ENCODE assay signal across 12 mouse cellular contexts in genomic region chr11:97024977-97025376, GRCm38 (mm10). TPM values are rescaled to one million over a fixed set of nuclear protein-coding genes. Genes with fewer than 3 reads are reported as not detected.
DNase-seq lines count a peak whose midpoint lies in the region; ATAC-seq lines count a peak whose summit lies in the region.
"Had no signal": no experiment of that assay in that cellular context is flagged by ENCODE, and none has a peak within 500 bp of the region (broad histone marks: within the 10 kb centered on the region; RNA-seq: fewer than 3 reads in every experiment).

No protein-coding gene starts in this region.

- DNase-seq in heart, postnatal 25 days (ENCODE audit: low spot score), result no peak
- no peak for DNase-seq in embryonic facial prominence, embryonic 10.5 days (ENCODE audit: low spot score)
- peak; percentile 46 for DNase-seq in urinary bladder, postnatal 25 days (ENCODE audit: low spot score)
- no peak for DNase-seq in cerebellum, adult 18-20 months
- DNase-seq: heart, postnatal 10 days; lung, adult 2 months had no signal

- H3K9ac ChIP-seq in heart, embryonic 13.5 days, result no peak overlapping the region
- no peak overlapping the region for H3K9ac ChIP-seq in midbrain, embryonic 12.5 days (replicated peaks)
- H3K9ac ChIP-seq in midbrain, embryonic 13.5 days (replicated peaks), result no peak overlapping the region

- no peak overlapping the region for H3K4me3 ChIP-seq in heart, embryonic 13.5 days
- H3K4me3 ChIP-seq in midbrain, embryonic 12.5 days, result no peak overlapping the region
- H3K4me3 ChIP-seq in midbrain, embryonic 13.5 days (replicated peaks), result no peak overlapping the region
- H3K4me3 ChIP-seq in embryonic facial prominence, embryonic 10.5 days, result 0 out of 2 replicates have a peak overlapping the region, but pooled peaks have one; percentile 54

- H3K27ac ChIP-seq in heart, embryonic 13.5 days (replicated peaks), result no peak overlapping the region
- no peak overlapping the region for H3K27ac ChIP-seq in midbrain, embryonic 12.5 days (replicated peaks)
- no peak overlapping the region for H3K27ac ChIP-seq in midbrain, embryonic 13.5 days
- peak overlapping the region; percentile 84 for H3K27ac ChIP-seq in embryonic facial prominence, embryonic 10.5 days (replicated peaks)

- no peaks in the 10 kb centered on the region for H3K9me3 ChIP-seq in heart, embryonic 13.5 days
- no peaks in the 10 kb centered on the region for H3K9me3 ChIP-seq in midbrain, embryonic 12.5 days
- no peaks in the 10 kb centered on the region for H3K9me3 ChIP-seq in midbrain, embryonic 13.5 days
- no peaks in the 10 kb centered on the region for H3K9me3 ChIP-seq in embryonic facial prominence, embryonic 10.5 days
- H3K9me3 ChIP-seq: G1E; stomach, embryonic 15.5 days had no signal

- WGBS in heart, embryonic 13.5 days, result 19% methylated on average over 10 of the region's 10 CpGs
- 12% methylated on average over 10 of the region's 10 CpGs for WGBS in midbrain, embryonic 12.5 days
- 15% methylated on average over 10 of the region's 10 CpGs for WGBS in midbrain, embryonic 13.5 days
- 17% methylated on average over 10 of the region's 10 CpGs for WGBS in embryonic facial prominence, embryonic 10.5 days

- ATAC-seq in heart, embryonic 13.5 days (ENCODE audit: extremely low read depth, insufficient number of reproducible peaks, low FRiP score, low TSS enrichment), result no peak
- ATAC-seq in midbrain, embryonic 12.5 days (ENCODE audit: low FRiP score, low read depth), result no peak
- ATAC-seq in midbrain, embryonic 13.5 days, result no peak
- ATAC-seq: intestine, postnatal 0 days had no signal

- peak overlapping the region; percentile 67; the same call in 1 of the 2 replicates for H3K4me2 ChIP-seq in heart, embryonic 13.5 days
- 0 out of 2 replicates have a peak overlapping the region, but pooled peaks have one; percentile 52 for H3K4me2 ChIP-seq in midbrain, embryonic 12.5 days (replicated peaks)
- H3K4me2 ChIP-seq in midbrain, embryonic 13.5 days (replicated peaks), result no peak overlapping the region

- peaks cover 58% of the 10 kb centered on the region for H3K27me3 ChIP-seq in heart, embryonic 13.5 days (replicated peaks)
- peaks cover 59% of the 10 kb centered on the region for H3K27me3 ChIP-seq in midbrain, embryonic 12.5 days
- peaks cover 55% of the 10 kb centered on the region for H3K27me3 ChIP-seq in midbrain, embryonic 13.5 days
- H3K27me3 ChIP-seq in embryonic facial prominence, embryonic 10.5 days (replicated peaks; ENCODE audit: low read depth, poor library complexity, severe bottlenecking), result peaks cover 60% of the 10 kb centered on the region

- H3K4me1 ChIP-seq in heart, embryonic 13.5 days, result peaks cover 31% of the 10 kb centered on the region
- H3K4me1 ChIP-seq in midbrain, embryonic 12.5 days, result peaks cover 30% of the 10 kb centered on the region
- peaks cover 29% of the 10 kb centered on the region for H3K4me1 ChIP-seq in midbrain, embryonic 13.5 days (replicated peaks)
- H3K4me1 ChIP-seq in embryonic facial prominence, embryonic 10.5 days, result peaks cover 48% of the 10 kb centered on the region

- no peaks in the 10 kb centered on the region for H3K36me3 ChIP-seq in heart, embryonic 13.5 days
- H3K36me3 ChIP-seq in midbrain, embryonic 12.5 days, result no peaks in the 10 kb centered on the region
- no peaks in the 10 kb centered on the region for H3K36me3 ChIP-seq in midbrain, embryonic 13.5 days
- H3K36me3 ChIP-seq in embryonic facial prominence, embryonic 10.5 days (replicated peaks), result no peaks in the 10 kb centered on the region
- H3K36me3 ChIP-seq: G1E; stomach, embryonic 15.5 days had no signal

- intact Hi-C loops in heart, postnatal 25 days (cut with DNase I), result loop anchor here (5.0 kb wide), 1 partner anchor 158 kb away; no protein-coding TSS in a partner anchor

RNA-seq across cellular contexts. Expression of gene Scrn2, which starts 4.8 kb away (rescaled TPM):
- 16.0 and 19.2 TPM in 2 replicates for polyA plus RNA-seq in heart, embryonic 13.5 days (2015; fragmentation: Nextera tagmentation; extraction: Ambion mirVana)
- total RNA-seq in heart, postnatal 25 days (2021), result 10 to 100 TPM; 11.9 to 13.2 TPM
- 22.5 and 24.2 TPM in 2 replicates for polyA plus RNA-seq in midbrain, embryonic 12.5 days (2016; fragmentation: Nextera tagmentation; extraction: Ambion mirVana)
- polyA plus RNA-seq in midbrain, embryonic 13.5 days (2015; fragmentation: Nextera tagmentation; extraction: Ambion mirVana), result 18.4 and 18.6 TPM in 2 replicates
- 43.5 and 43.8 TPM in 2 replicates for polyA plus RNA-seq in embryonic facial prominence, embryonic 10.5 days (2016; fragmentation: Nextera tagmentation; extraction: Ambion mirVana)

RNA-seq across cellular contexts. Expression of gene Sp6, which starts 11.8 kb away (rescaled TPM):
- polyA plus RNA-seq in heart, embryonic 13.5 days (2015; fragmentation: Nextera tagmentation; extraction: Ambion mirVana), result 0.18 and 0.21 TPM in 2 replicates
- under 1 TPM; 0.11 to 0.29 TPM for total RNA-seq in heart, postnatal 25 days (2021)
- polyA plus RNA-seq in midbrain, embryonic 12.5 days (2016; fragmentation: Nextera tagmentation; extraction: Ambion mirVana), result 0.26 and 0.63 TPM in 2 replicates
- 0.07 and 0.13 TPM in 2 replicates for polyA plus RNA-seq in midbrain, embryonic 13.5 days (2015; fragmentation: Nextera tagmentation; extraction: Ambion mirVana)
- 4.4 and 7.4 TPM in 2 replicates for polyA plus RNA-seq in embryonic facial prominence, embryonic 10.5 days (2016; fragmentation: Nextera tagmentation; extraction: Ambion mirVana)
- polyA plus RNA-seq: G1E had no signal

RNA-seq across cellular contexts. Expression of gene Lrrc46, which starts 16.2 kb away (rescaled TPM):
- polyA plus RNA-seq in heart, embryonic 13.5 days (2015; fragmentation: Nextera tagmentation; extraction: Ambion mirVana), result 0.18 and 0.49 TPM in 2 replicates
- total RNA-seq in heart, postnatal 25 days (2021), result under 1 TPM in 1 of 2 experiments, not detected in 1; 0.50 TPM
- 2.4 and 3.3 TPM in 2 replicates for polyA plus RNA-seq in midbrain, embryonic 12.5 days (2016; fragmentation: Nextera tagmentation; extraction: Ambion mirVana)
- polyA plus RNA-seq in midbrain, embryonic 13.5 days (2015; fragmentation: Nextera tagmentation; extraction: Ambion mirVana), result 2.5 and 3.2 TPM in 2 replicates
- polyA plus RNA-seq in embryonic facial prominence, embryonic 10.5 days (2016; fragmentation: Nextera tagmentation; extraction: Ambion mirVana), result 1.2 TPM in 2 replicates

RNA-seq across cellular contexts. Expression of gene Mrpl10, which starts 16.4 kb away (rescaled TPM):
- polyA plus RNA-seq in heart, embryonic 13.5 days (2015; fragmentation: Nextera tagmentation; extraction: Ambion mirVana), result 67.5 and 72.6 TPM in 2 replicates
- total RNA-seq in heart, postnatal 25 days (2021), result 10 to 100 TPM; 81.0 to 85.2 TPM
- polyA plus RNA-seq in midbrain, embryonic 12.5 days (2016; fragmentation: Nextera tagmentation; extraction: Ambion mirVana), result 63.4 and 64.4 TPM in 2 replicates
- polyA plus RNA-seq in midbrain, embryonic 13.5 days (2015; fragmentation: Nextera tagmentation; extraction: Ambion mirVana), result 58.2 and 62.0 TPM in 2 replicates
- polyA plus RNA-seq in embryonic facial prominence, embryonic 10.5 days (2016; fragmentation: Nextera tagmentation; extraction: Ambion mirVana), result 86.6 and 89.9 TPM in 2 replicates

RNA-seq across cellular contexts. Expression of gene Osbpl7, which starts 25.5 kb away (rescaled TPM):
- polyA plus RNA-seq in heart, embryonic 13.5 days (2015; fragmentation: Nextera tagmentation; extraction: Ambion mirVana), result 6.2 and 6.5 TPM in 2 replicates
- 1 to 10 TPM; 5.1 to 5.5 TPM for total RNA-seq in heart, postnatal 25 days (2021)
- 8.5 and 10.8 TPM in 2 replicates for polyA plus RNA-seq in midbrain, embryonic 12.5 days (2016; fragmentation: Nextera tagmentation; extraction: Ambion mirVana)
- polyA plus RNA-seq in midbrain, embryonic 13.5 days (2015; fragmentation: Nextera tagmentation; extraction: Ambion mirVana), result 11.3 and 11.8 TPM in 2 replicates
- polyA plus RNA-seq in embryonic facial prominence, embryonic 10.5 days (2016; fragmentation: Nextera tagmentation; extraction: Ambion mirVana), result 9.7 and 10.0 TPM in 2 replicates
